Mouse (Mus musculus): ENCODE measurements around the gene Mipol1. TPM values are rescaled to one million over a fixed set of nuclear protein-coding genes. Genes with fewer than 3 reads are reported as not detected.

Gene Mipol1
- total RNA-seq, 2 experiments from 2014 or later, result 9.1 to 11.5 TPM

GRCm38 (mm10) chr12:57243671-57244495, 13.7 kb downstream of the Mipol1 start:
- no peak for DNase-seq

- no peak for DNase-seq
Observed at GRCm38 (mm10) chr12:57258572-57258971, 28.3 kb downstream of the Mipol1 start.

GRCm38 (mm10) chr12:57275456-57275855, 45.2 kb downstream of the Mipol1 start:
- DNase-seq, result no peak

DNA sequence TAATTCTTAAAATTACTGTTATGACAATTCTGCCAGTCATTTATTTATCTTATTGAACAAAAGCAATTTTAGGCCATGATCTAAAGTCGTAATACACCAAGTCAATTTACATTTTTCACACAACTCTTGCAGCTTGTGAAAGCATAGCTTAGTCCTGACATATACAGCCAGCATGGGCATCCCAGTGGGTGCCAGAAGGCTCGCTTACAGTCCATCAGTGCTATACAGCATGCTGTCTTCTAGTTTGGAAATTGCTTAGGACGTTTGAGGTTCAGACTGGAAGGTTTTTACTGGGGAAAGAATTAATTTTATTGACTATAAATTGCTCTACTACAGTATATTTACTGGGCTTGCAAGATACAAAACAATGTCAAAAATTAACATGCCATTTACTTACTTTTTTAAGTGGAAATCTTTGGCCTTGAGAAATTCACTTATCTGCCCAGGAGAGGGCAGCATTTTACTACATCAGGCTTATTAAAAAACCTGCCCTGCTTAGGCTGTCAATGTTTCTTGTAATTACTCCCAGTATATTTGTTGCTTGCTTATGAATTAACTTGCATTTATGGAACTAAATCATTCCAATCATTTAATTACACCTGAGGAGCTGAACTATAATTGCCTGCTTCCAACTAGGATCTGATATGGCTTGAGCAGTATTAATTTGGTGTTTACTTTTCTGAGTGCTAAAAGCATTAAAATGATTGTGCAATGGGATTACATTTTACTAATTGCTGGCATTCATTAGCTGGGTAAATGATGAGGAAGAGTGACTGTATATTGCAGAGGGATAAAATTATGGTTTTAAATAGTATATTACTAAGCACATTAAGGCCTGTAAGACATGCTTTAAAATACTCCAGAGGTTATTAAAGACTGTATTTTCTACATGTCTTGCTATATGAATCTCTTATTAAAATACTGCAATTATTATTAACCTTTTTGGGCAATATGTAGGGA, 51.2 kb downstream of the Mipol1 start:
- DNase-seq, result peak; percentile 23

GRCm38 (mm10) chr12:57285303-57286059, 55.3 kb downstream of the Mipol1 start:
- no peak for DNase-seq

- no peak for DNase-seq
Observed at GRCm38 (mm10) chr12:57307337-57307736, 77.1 kb downstream of the Mipol1 start.

DNA sequence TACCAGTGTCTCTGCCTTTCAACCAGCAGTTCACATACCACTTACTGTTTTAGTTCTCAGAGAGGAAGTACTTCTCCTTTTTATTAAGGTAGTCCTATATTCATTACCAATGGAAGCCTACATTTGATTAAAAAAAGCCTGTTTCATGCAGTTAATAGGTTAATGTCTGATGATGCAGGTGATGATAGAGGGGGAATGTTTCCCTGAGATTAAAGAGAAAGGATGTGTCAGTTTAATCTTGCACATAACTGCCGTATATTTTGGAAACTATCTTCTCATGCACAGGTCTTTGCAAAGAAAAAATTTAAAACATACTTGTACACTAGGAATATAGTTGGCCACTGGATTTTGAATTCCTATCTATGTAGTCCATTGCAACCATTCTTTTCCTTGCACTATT, 77.5 kb downstream of the Mipol1 start:
- DNase-seq, result no peak

GRCm38 (mm10) chr12:57339053-57339452, 108.8 kb downstream of the Mipol1 start:
- DNase-seq, result no peak

DNA sequence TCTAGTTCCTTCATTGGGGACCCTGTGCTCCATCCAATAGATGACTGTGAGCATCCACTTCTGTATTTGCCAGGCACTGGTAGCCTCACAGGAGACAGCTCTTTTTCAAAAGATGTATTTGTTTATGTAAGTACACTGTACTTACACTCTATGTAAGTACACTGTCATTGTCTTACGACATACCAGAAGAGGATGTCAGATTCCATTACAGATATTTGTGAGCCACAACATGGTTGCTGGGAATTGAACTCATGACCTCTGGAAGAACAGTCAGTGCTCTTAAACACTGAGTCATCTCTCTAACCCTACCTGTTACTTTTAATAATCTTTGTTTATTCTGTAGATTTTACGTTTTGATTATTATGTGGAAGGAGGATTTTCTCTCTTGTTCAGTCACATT, 109.9 kb downstream of the Mipol1 start:
- DNase-seq, result no peak

- no peak for DNase-seq
Observed at GRCm38 (mm10) chr12:57362732-57363131, 132.5 kb downstream of the Mipol1 start.

- DNase-seq, result no peak
Observed at GRCm38 (mm10) chr12:57364027-57364426, 133.8 kb downstream of the Mipol1 start.

DNA sequence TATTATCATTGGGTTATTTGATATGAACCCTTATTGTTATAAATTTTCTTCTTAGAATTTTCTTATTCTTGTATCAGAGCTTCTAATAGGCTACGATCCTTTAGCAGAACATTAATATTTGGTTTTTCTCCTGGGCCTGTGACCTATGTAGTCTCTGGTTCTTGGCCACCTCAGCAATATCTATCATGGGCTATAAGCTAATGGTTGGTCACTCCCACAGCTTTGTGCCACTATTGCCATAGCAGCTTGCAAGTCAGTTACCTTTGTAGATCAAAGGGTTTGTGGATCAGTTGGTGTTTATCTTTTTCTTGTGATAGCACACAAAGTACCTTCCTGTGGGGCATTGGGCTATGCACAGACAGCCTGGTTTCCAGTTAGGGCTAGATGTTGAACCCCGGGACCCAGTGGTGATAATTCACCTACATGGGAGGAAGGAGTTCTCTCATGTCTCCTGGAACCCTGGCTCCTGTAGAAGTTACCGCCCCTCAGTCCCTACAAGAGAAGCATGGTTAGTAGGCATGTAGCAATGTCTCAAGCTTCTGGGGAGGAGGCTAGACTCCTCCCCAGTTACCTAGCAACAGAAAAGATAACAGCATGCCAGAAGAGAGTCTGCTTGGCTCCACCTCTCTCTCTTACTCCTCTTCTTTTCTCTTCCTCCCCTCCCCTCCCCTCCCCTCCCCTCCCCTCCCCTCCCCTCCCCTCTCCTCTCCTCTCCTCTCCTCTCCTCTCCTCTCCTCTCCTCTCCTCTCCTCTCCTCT, 141.7 kb downstream of the Mipol1 start:
- DNase-seq, result no peak

GRCm38 (mm10) chr12:57382797-57383196, 152.6 kb downstream of the Mipol1 start:
- no peak for DNase-seq

GRCm38 (mm10) chr12:57387588-57388292, 157.5 kb downstream of the Mipol1 start:
- no peak for DNase-seq

DNA sequence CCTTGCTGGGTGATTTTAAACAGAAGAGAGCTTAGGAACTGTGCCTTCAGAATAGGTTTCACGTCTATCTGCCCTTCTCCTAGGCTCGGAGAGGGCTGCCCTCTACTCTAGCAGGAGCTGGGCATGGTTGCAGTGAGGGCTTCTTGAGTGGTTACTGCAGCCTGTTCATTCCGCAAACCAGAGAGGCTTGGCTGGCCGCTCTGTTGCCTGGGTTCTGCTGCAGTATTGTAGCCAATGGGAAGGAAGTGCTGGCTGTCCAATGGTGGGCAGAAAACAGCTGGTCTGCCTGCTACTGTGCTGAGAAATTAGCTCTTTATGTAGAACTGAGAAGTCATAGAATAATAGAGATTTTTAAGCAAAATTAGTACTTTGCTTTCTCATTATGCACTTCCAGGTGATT, 169.3 kb downstream of the Mipol1 start:
- no peak for DNase-seq

DNA sequence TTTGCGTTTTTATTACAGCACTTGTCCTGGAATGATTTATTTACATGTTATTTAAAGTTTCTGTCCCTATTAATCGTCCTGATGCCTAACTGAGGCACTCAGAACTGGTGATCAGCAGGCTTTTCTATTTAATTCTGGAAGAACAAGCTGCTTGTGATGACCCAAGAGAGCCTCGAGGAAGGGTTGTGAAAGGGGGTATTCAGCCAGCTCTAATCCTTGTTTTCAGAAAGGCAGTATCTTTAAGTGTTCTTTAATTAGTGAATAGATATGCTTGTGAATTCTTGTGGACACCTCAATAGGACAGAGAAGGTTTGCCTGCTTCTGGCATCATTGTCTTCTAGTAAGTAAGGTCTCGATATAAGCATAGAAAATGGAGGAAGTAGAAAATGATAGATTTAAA, 170.0 kb downstream of the Mipol1 start:
- DNase-seq, result no peak

DNA sequence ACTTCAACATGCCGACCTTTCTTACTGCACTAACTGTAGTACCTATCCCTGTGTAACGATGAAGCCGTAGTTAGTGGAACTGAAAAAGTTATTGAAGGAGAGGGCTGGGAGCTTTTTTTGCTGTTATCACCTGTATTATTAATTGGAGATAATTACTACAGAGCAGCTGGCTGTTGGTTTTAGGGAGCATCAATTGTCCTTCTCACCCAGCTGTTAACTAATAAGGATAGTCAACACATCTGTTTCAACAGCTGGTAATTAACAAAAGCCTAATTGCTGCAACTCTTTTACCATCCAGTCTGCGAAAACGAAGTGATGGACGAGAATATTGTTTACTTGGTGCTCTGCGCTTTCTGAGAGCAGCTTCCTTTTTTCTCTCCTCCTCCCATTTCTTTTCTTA, 170.9 kb downstream of the Mipol1 start:
- no peak for DNase-seq

GRCm38 (mm10) chr12:57402360-57402759, 172.1 kb downstream of the Mipol1 start:
- no peak for DNase-seq

DNA sequence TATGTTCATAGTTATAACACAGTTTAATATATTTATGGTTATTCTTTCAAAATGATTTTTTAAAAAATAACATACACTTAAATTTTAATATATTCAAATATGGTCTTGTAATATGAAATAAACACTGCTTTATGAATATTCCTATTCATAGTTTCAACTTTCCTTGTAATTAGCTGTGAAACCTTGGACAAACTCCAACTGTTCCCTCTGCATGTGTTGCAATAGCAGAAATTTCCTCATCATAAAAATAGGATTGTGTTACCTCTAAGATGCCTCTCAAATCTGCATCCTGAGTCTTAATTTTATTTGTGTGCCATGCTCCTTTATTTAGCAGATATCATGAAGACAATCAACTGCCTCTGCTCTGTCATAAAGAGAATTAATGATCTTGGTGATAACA, 179.7 kb downstream of the Mipol1 start:
- no peak for DNase-seq

GRCm38 (mm10) chr12:57413833-57414232, 183.6 kb downstream of the Mipol1 start:
- DNase-seq, result no peak

- no peak for DNase-seq
Observed at GRCm38 (mm10) chr12:57424902-57425301, 194.7 kb downstream of the Mipol1 start.

All from adrenal gland, postnatal 10 days (tissue).